Mouse (Mus musculus) olfactory bulb, adult 2 months (tissue): ENCODE measurements around the gene Fmn2.

Source experiments
- CTCF ChIP-seq: fragments of 200-500 bp; IDR thresholded peaks from 2 replicates; pipeline ENCODE4 v1.5.1; 2012; ENCODE audit warnings: low read depth, mild to moderate bottlenecking, low read length, moderate library complexity; ENCODE audit not compliant: insufficient read depth
- POLR2A ChIP-seq: fragments of 200-500 bp; IDR thresholded peaks from 2 replicates; pipeline ENCODE4 v1.6.1; 2012; ENCODE audit warnings: mild to moderate bottlenecking, low read depth, low read length, moderate library complexity; ENCODE audit not compliant: insufficient read depth

- TF ChIP-seq POLR2A (no peak), CTCF (no peak)
These were observed 93.4 kb downstream of the Fmn2 start for GRCm38 (mm10) chr1:174594989-174595388.
